Mouse (Mus musculus) limb, embryonic 11.5 days (tissue): Measurements from ENCODE around the gene Gm3285. TPM values are rescaled to one million over a fixed set of nuclear protein-coding genes. Genes with fewer than 3 reads are reported as not detected.

Experiments used
- ATAC-seq: fragments of 200-750 bp; cut with Nextera tagmentation; 2 replicates; pipeline ENCODE4 v1.8.0; 2017; ENCODE audit warnings: low read depth; ENCODE audit not compliant: insufficient number of reproducible peaks, low FRiP score, low TSS enrichment
- DNase-seq: peaks from one replicate; pipeline ENCODE4 v3.0.0-alpha.2; 2015; ENCODE audit warnings: low spot score
- H3K27ac ChIP-seq: fragments of 300-500 bp; sonication (generic); replicated peaks from 2 replicates; pipeline ENCODE4 v1.5.1; 2014; ENCODE audit warnings: low read depth, mild to moderate bottlenecking, low read length
- H3K27me3 ChIP-seq: fragments of 300-500 bp; sonication (generic); 2 replicates; pipeline ENCODE4 v1.6.1; 2014; ENCODE audit warnings: mild to moderate bottlenecking, low read length, mixed read lengths; ENCODE audit not compliant: control insufficient read depth, insufficient read depth
- H3K36me3 ChIP-seq: fragments of 300-500 bp; sonication (generic); 2 replicates; pipeline ENCODE4 v1.6.1; 2014; ENCODE audit warnings: mild to moderate bottlenecking, low read length, moderate library complexity, mixed read lengths; ENCODE audit not compliant: control insufficient read depth, insufficient read depth
- H3K4me1 ChIP-seq: fragments of 300-500 bp; sonication (generic); 2 replicates; pipeline ENCODE4 v1.6.1; 2014; ENCODE audit warnings: low read length, mixed read lengths; ENCODE audit not compliant: control insufficient read depth, insufficient read depth
- H3K4me2 ChIP-seq: fragments of 300-500 bp; sonication (generic); 2 replicates; pipeline ENCODE4 v1.6.1; 2014; ENCODE audit warnings: low read depth, mild to moderate bottlenecking, moderate library complexity; ENCODE audit not compliant: severe bottlenecking
- H3K4me3 ChIP-seq: fragments of 300-500 bp; sonication (generic); 2 replicates; pipeline ENCODE4 v1.5.1; 2014; ENCODE audit warnings: low read depth, low read length
- H3K9ac ChIP-seq: fragments of 300-500 bp; sonication (generic); 2 replicates; pipeline ENCODE4 v1.6.1; 2014; ENCODE audit warnings: mild to moderate bottlenecking, low read length
- H3K9me3 ChIP-seq: fragments of 300-500 bp; sonication (generic); 2 replicates; pipeline ENCODE4 v1.6.1; 2016; ENCODE audit warnings: low read length; ENCODE audit not compliant: control insufficient read depth
- WGBS: fragments of 180-500 bp; shearing (Covaris S2); extraction: QIAGEN DNeasy Blood & Tissue Kit; methylation state at CpG from one replicate; pipeline ENCODE4 v1.1.7; 2014; 5-methylcytosine and 5-hydroxymethylcytosine counted together
- polyA plus RNA-seq: library from polyadenylated mRNA; unstranded; fragments of >200 nt; fragmentation: Nextera tagmentation; extraction: Ambion mirVana; gene quantifications from 2 replicates; pipeline ENCODE4 v1.2.1, GENCODE M21; 2014

Gm3285 gene
- polyA plus RNA-seq, 1 experiment from 2014 or later: not detected

- H3K9me3 ChIP-seq: no peaks in the 10 kb centered on the region
- WGBS: 84% methylated on average over 3 of the region's 3 CpGs
- no peaks in the 10 kb centered on the region for H3K27me3 ChIP-seq
- H3K9ac ChIP-seq: no peak overlapping the region
- no peaks in the 10 kb centered on the region for H3K36me3 ChIP-seq
- DNase-seq: no peak
- no peak overlapping the region for H3K4me2 ChIP-seq
- no peaks in the 10 kb centered on the region for H3K4me1 ChIP-seq
- no peak overlapping the region for H3K27ac ChIP-seq
- no peak for ATAC-seq
- H3K4me3 ChIP-seq: no peak overlapping the region
Measured at GRCm38 (mm10) chr10:77880305-77880704, 18.5 kb downstream of the Gm3285 start.

GRCm38 (mm10) chr10:77882553-77882952, 20.8 kb downstream of the Gm3285 start:
- H3K36me3 ChIP-seq: no peaks in the 10 kb centered on the region
- H3K4me3 ChIP-seq: no peak overlapping the region
- DNase-seq (no peak), ATAC-seq (no peak)
- H3K9me3 ChIP-seq: no peaks in the 10 kb centered on the region
- no peaks in the 10 kb centered on the region for H3K4me1 ChIP-seq
- H3K27me3 ChIP-seq: no peaks in the 10 kb centered on the region
- WGBS: 86% methylated on average over 5 of the region's 5 CpGs
- no peak overlapping the region for H3K27ac ChIP-seq
- H3K4me2 ChIP-seq: no peak overlapping the region
- H3K9ac ChIP-seq: no peak overlapping the region

- H3K4me1 ChIP-seq: no peaks in the 10 kb centered on the region
- ATAC-seq: no peak
- H3K9ac ChIP-seq: no peak overlapping the region
- DNase-seq: peak; percentile 60
- no peak overlapping the region for H3K4me2 ChIP-seq
- no peaks in the 10 kb centered on the region for H3K36me3 ChIP-seq
- no peaks in the 10 kb centered on the region for H3K9me3 ChIP-seq
- H3K27me3 ChIP-seq: no peaks in the 10 kb centered on the region
- no peak overlapping the region for H3K4me3 ChIP-seq
- no peak overlapping the region for H3K27ac ChIP-seq
- 52% methylated on average over 12 of the region's 12 CpGs for WGBS
Measured at GRCm38 (mm10) chr10:77886007-77886747, 24.4 kb downstream of the Gm3285 start.

- H3K36me3 ChIP-seq: no peaks in the 10 kb centered on the region
- no peak overlapping the region for H3K4me2 ChIP-seq
- no peaks in the 10 kb centered on the region for H3K4me1 ChIP-seq
- ATAC-seq (no peak), DNase-seq (no peak)
- H3K27me3 ChIP-seq: no peaks in the 10 kb centered on the region
- no peak overlapping the region for H3K9ac ChIP-seq
- WGBS: 87% methylated on average over 8 of the region's 8 CpGs
- no peak overlapping the region for H3K4me3 ChIP-seq
- H3K9me3 ChIP-seq: no peaks in the 10 kb centered on the region
- no peak overlapping the region for H3K27ac ChIP-seq
Measured at GRCm38 (mm10) chr10:77890987-77891565, 29.3 kb downstream of the Gm3285 start.

- ATAC-seq (no peak), DNase-seq (no peak)
- Histone ChIP-seq H3K4me3 (no peak overlapping the region), H3K9ac (no peak overlapping the region), H3K9me3 (no peaks in the 10 kb centered on the region), H3K36me3 (no peaks in the 10 kb centered on the region), H3K4me2 (no peak overlapping the region), H3K27me3 (no peaks in the 10 kb centered on the region; the same call in 1 of the 2 replicates), H3K27ac (no peak overlapping the region), H3K4me1 (no peaks in the 10 kb centered on the region)
- WGBS: 58% methylated on average over 5 of the region's 5 CpGs
Measured at GRCm38 (mm10) chr10:77895562-77895961, 33.8 kb downstream of the Gm3285 start.

- ATAC-seq: no peak
- Histone ChIP-seq H3K4me3 (no peak overlapping the region), H3K27ac (no peak overlapping the region), H3K36me3 (no peaks in the 10 kb centered on the region), H3K9ac (no peak overlapping the region), H3K4me2 (no peak overlapping the region), H3K9me3 (no peaks in the 10 kb centered on the region), H3K4me1 (no peaks in the 10 kb centered on the region), H3K27me3 (peaks cover 3% of the 10 kb centered on the region; the same call in 1 of the 2 replicates)
- no peak for DNase-seq
- WGBS: 88% methylated on average over 7 of the region's 7 CpGs
Measured at GRCm38 (mm10) chr10:77900126-77900525, 38.4 kb downstream of the Gm3285 start.

GRCm38 (mm10) chr10:77900903-77901818, 39.4 kb downstream of the Gm3285 start:
- H3K27me3 ChIP-seq: peaks cover 3% of the 10 kb centered on the region; the same call in 1 of the 2 replicates
- H3K9ac ChIP-seq: 0 out of 2 replicates have a peak overlapping the region, but pooled peaks have one; percentile 68
- H3K9me3 ChIP-seq: no peaks in the 10 kb centered on the region
- no peak for ATAC-seq
- no peak overlapping the region for H3K4me3 ChIP-seq
- no peaks in the 10 kb centered on the region for H3K36me3 ChIP-seq
- DNase-seq: no peak
- peak overlapping the region; percentile 93; the same call in 1 of the 2 replicates for H3K4me2 ChIP-seq
- no peaks in the 10 kb centered on the region for H3K4me1 ChIP-seq
- 84% methylated on average over 27 of the region's 27 CpGs for WGBS
- no peak overlapping the region for H3K27ac ChIP-seq

- Histone ChIP-seq H3K36me3 (no peaks in the 10 kb centered on the region), H3K27me3 (peaks cover 3% of the 10 kb centered on the region; the same call in 1 of the 2 replicates), H3K9me3 (no peaks in the 10 kb centered on the region), H3K27ac (no peak overlapping the region), H3K4me3 (peak overlapping the region; percentile 52), H3K4me2 (peak overlapping the region; percentile 93), H3K9ac (peak overlapping the region; percentile 68), H3K4me1 (no peaks in the 10 kb centered on the region)
- DNase-seq (no peak), ATAC-seq (peak; percentile 19; the same call in 1 of the 2 replicates)
- WGBS: 2% methylated on average over 14 of the region's 14 CpGs
Measured at GRCm38 (mm10) chr10:77901871-77902210, 40.1 kb downstream of the Gm3285 start.
